Mouse (Mus musculus) midbrain, embryonic 11.5 days (tissue): ENCODE data around the gene Nipsnap2. TPM values are rescaled to one million over a fixed set of nuclear protein-coding genes. Genes with fewer than 3 reads are reported as not detected.
"Not testable (repeated sequence)": the region's sequence is repeated elsewhere in the genome, so short reads cannot be mapped to it uniquely, and the experiment has no call there.

ENCODE experiments used
- ATAC-seq: fragments of 200-750 bp; cut with Nextera tagmentation; 2 replicates; pipeline ENCODE4 v1.8.0; 2017; ENCODE audit warnings: moderate TSS enrichment, moderate library complexity; ENCODE audit not compliant: low FRiP score
- DNase-seq: peaks from one replicate; pipeline ENCODE4 v3.0.0; 2015; ENCODE audit warnings: low spot score; ENCODE audit errors: missing footprints
- H3K27ac ChIP-seq: fragments of 300-500 bp; sonication (generic); 2 replicates; pipeline ENCODE4 v1.5.1; 2014; ENCODE audit warnings: low read depth, low read length
- H3K27me3 ChIP-seq: fragments of 300-500 bp; sonication (generic); 2 replicates; pipeline ENCODE4 v1.6.1; 2014; ENCODE audit warnings: mild to moderate bottlenecking, low read length, moderate library complexity, mixed read lengths; ENCODE audit not compliant: control insufficient read depth, insufficient read depth
- H3K36me3 ChIP-seq: fragments of 300-500 bp; sonication (generic); 2 replicates; pipeline ENCODE4 v1.6.1; 2014; ENCODE audit warnings: mild to moderate bottlenecking, low read length, moderate library complexity, mixed read lengths; ENCODE audit not compliant: control insufficient read depth, insufficient read depth
- H3K4me1 ChIP-seq: fragments of 300-500 bp; sonication (generic); 2 replicates; pipeline ENCODE4 v1.6.1; 2014; ENCODE audit warnings: low read length; ENCODE audit not compliant: control insufficient read depth, insufficient read depth
- H3K4me2 ChIP-seq: fragments of 300-500 bp; sonication (generic); 2 replicates; pipeline ENCODE4 v1.6.1; 2014; ENCODE audit warnings: mild to moderate bottlenecking, moderate library complexity
- H3K4me3 ChIP-seq: fragments of 300-500 bp; sonication (generic); 2 replicates; pipeline ENCODE4 v1.5.1; 2014; ENCODE audit warnings: low read depth, low read length
- H3K9ac ChIP-seq: fragments of 300-500 bp; sonication (generic); 2 replicates; pipeline ENCODE4 v1.6.1; 2014; ENCODE audit warnings: low read length
- H3K9me3 ChIP-seq: fragments of 300-500 bp; sonication (generic); 2 replicates; pipeline ENCODE4 v1.6.1; 2016; ENCODE audit warnings: low read length; ENCODE audit not compliant: control insufficient read depth
- WGBS: fragments of 180-500 bp; shearing (Covaris S2); extraction: QIAGEN DNeasy Blood & Tissue Kit; methylation state at CpG from one replicate; pipeline ENCODE4 v1.1.7; 2014; 5-methylcytosine and 5-hydroxymethylcytosine counted together
- polyA plus RNA-seq: library from polyadenylated mRNA; unstranded; fragments of >200 nt; fragmentation: Nextera tagmentation; extraction: Ambion mirVana; gene quantifications from 2 replicates; pipeline ENCODE4 v1.2.1, GENCODE M21; 2014

The Nipsnap2 gene
- 83.6 and 89.0 TPM in 2 replicates for polyA plus RNA-seq

GRCm38 (mm10) chr5:129724834-129725773 is at the start of gene Nipsnap2:
Gene Nipsnap2 (plus strand): TSS chr5:129725063.
- DNase-seq, result peak; percentile 100
- H3K4me1 ChIP-seq, result no peaks in the 10 kb centered on the region; the same call in 1 of the 2 replicates
- ATAC-seq, result peak; percentile 96
- peak within 1 kb of the TSS; percentile 86 for H3K27ac ChIP-seq
- H3K4me3 ChIP-seq, result peak within 1 kb of the TSS; percentile 83
- peak within 1 kb of the TSS; percentile 94 for H3K9ac ChIP-seq
- H3K36me3 ChIP-seq, result no peaks in the 10 kb centered on the region
- no peaks in the 10 kb centered on the region for H3K9me3 ChIP-seq
- under 1% methylated on average over 73 of the region's 93 CpGs for WGBS
- no peaks in the 10 kb centered on the region for H3K27me3 ChIP-seq
- peak within 1 kb of the TSS; percentile 54 for H3K4me2 ChIP-seq

GRCm38 (mm10) chr5:129685141-129685540 is 39.7 kb upstream of the Nipsnap2 start:
- 96% methylated on average over 5 of the region's 5 CpGs for WGBS
- DNase-seq, ATAC-seq: not testable (repeated sequence)

GRCm38 (mm10) chr5:129687621-129688020 is 37.2 kb upstream of the Nipsnap2 start:
- Histone ChIP-seq H3K4me3 (no peak overlapping the region), H3K27me3 (no peaks in the 10 kb centered on the region), H3K27ac (no peak overlapping the region), H3K36me3 (no peaks in the 10 kb centered on the region), H3K4me1 (no peaks in the 10 kb centered on the region), H3K9me3 (no peaks in the 10 kb centered on the region), H3K4me2 (no peak overlapping the region), H3K9ac (no peak overlapping the region)
- 87% methylated on average over 7 of the region's 7 CpGs for WGBS
- no peak for ATAC-seq
- DNase-seq, result no peak

More at GRCm38 (mm10) chr5:129685141-129685540, 39.7 kb upstream of the Nipsnap2 start:
- H3K4me1 ChIP-seq, H3K4me3 ChIP-seq, H3K9me3 ChIP-seq, H3K27me3 ChIP-seq, H3K36me3 ChIP-seq, H3K9ac ChIP-seq, H3K27ac ChIP-seq, H3K4me2 ChIP-seq: not testable (repeated sequence)

DNA sequence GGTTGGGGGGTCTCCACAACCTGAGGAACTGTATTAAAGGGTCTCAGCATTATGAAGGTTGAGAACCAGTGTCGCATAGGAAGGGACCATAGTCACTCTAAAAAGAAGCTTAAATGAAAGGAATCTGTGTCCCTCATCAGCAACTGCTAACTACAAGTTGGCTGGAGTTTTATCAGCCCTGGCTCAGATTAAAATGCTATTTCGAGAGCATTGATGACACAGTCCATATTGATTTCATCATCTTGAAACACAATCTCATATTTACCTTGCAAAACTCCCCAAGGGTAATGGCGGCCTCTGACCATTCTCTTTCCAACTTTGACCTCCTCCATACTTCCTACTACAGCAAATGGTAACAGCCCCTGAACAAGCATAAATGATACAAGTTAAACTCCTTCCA is 34.3 kb upstream of the Nipsnap2 start:
- Histone ChIP-seq H3K4me3 (no peak overlapping the region), H3K9ac (no peak overlapping the region), H3K27ac (no peak overlapping the region), H3K4me1 (no peaks in the 10 kb centered on the region), H3K9me3 (no peaks in the 10 kb centered on the region), H3K36me3 (no peaks in the 10 kb centered on the region), H3K27me3 (no peaks in the 10 kb centered on the region), H3K4me2 (no peak overlapping the region)
- no peak for ATAC-seq
- whole genome bisulfite sequencing, result 80% methylated on average over 3 of the region's 3 CpGs
- no peak for DNase-seq

DNA sequence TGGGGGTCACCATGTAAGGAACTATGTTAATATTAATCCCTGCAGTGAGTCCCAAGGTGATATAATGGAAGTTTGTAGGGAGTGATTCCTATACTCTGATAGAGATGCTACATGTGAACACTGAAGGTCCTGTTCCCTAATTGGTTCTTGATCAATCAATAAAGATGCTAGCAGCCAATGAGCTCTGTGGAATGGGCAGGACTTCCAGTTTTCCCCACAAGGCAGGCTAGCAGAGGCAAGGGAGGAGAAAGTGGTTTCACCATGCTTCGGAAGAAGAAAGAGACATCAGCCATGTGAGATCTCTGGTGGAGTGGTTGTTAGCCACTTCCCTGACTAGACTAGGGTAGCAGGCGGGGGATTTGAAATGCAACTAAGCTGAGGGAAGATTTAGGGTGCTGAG is 24.4 kb upstream of the Nipsnap2 start:
- Histone ChIP-seq H3K4me2 (no peak overlapping the region), H3K4me1 (no peaks in the 10 kb centered on the region), H3K27ac (no peak overlapping the region), H3K9me3 (no peaks in the 10 kb centered on the region), H3K4me3 (no peak overlapping the region), H3K36me3 (no peaks in the 10 kb centered on the region), H3K9ac (no peak overlapping the region), H3K27me3 (no peaks in the 10 kb centered on the region)
- 46% methylated on average over 2 of the region's 2 CpGs for WGBS
- DNase-seq (no peak), ATAC-seq (no peak)

DNA sequence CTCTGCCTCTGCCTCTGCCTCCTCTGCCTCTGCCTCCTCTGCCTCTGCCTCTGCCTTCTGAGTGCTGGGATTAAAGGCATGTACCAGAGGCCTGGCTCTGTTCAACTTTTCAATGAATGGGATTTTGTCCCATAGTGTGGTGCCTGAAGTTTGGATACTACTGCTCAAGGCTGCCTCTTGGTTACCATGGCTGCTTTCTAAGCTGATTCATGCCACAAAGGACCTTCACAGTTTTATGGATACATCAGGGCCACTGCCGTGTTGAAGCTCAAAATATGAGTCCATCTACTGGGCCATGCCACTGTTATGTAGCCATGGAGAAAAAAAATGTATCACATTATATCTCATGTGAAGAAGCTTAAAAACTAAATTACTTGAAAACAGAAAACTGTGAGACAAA is 23.2 kb upstream of the Nipsnap2 start:
- DNase-seq (no peak), ATAC-seq (no peak)
- H3K27me3 ChIP-seq, result no peaks in the 10 kb centered on the region
- no peak overlapping the region for H3K4me2 ChIP-seq
- no peak overlapping the region for H3K4me3 ChIP-seq
- 61% methylated on average over 1 of the region's 1 CpGs for WGBS
- H3K27ac ChIP-seq, result no peak overlapping the region
- no peaks in the 10 kb centered on the region for H3K36me3 ChIP-seq
- H3K9ac ChIP-seq, result no peak overlapping the region
- H3K4me1 ChIP-seq, result no peaks in the 10 kb centered on the region
- H3K9me3 ChIP-seq, result no peaks in the 10 kb centered on the region

DNA sequence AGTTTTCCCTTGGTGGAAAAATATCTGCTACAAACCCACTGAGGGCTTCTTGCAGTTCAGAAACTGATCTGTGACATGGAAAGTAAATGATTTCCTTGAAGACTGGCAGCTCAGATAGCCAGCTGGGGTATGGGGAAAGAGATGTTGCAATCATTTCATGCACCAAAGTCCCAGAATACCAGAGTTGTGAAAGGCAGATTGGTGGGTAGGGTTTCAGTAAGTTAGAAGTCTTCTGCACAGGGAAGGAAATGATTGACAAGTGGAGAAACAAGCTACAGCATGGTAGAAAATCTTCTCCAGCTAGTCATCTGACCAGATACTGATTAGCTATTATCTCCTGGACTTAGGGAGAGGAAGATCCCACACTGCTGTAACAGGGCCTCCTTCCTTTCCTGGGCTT is 21.5 kb upstream of the Nipsnap2 start:
- Histone ChIP-seq H3K4me2 (no peak overlapping the region), H3K27ac (no peak overlapping the region), H3K9ac (no peak overlapping the region), H3K4me3 (no peak overlapping the region), H3K36me3 (no peaks in the 10 kb centered on the region), H3K9me3 (no peaks in the 10 kb centered on the region), H3K4me1 (no peaks in the 10 kb centered on the region), H3K27me3 (no peaks in the 10 kb centered on the region)
- DNase-seq (no peak), ATAC-seq (no peak)

- Histone ChIP-seq H3K27me3 (no peaks in the 10 kb centered on the region), H3K4me3 (no peak within 1 kb of the TSS), H3K27ac (no peak within 1 kb of the TSS), H3K9me3 (no peaks in the 10 kb centered on the region), H3K9ac (no peak within 1 kb of the TSS), H3K36me3 (no peaks in the 10 kb centered on the region), H3K4me1 (no peaks in the 10 kb centered on the region), H3K4me2 (no peak within 1 kb of the TSS)
- DNase-seq, result no peak
- no peak for ATAC-seq
- WGBS, result 64% methylated on average over 2 of the region's 2 CpGs
These were observed 16.5 kb upstream of the Nipsnap2 start, which contains the start of gene Sept14 for GRCm38 (mm10) chr5:129708412-129708811. Gene Sept14 (minus strand): TSS chr5:129708512.

GRCm38 (mm10) chr5:129715326-129715861 is 9.5 kb upstream of the Nipsnap2 start, which contains the start of gene Mrps17:
Gene Mrps17 (plus strand): TSS chr5:129715497.
- no peak within 1 kb of the TSS for H3K27ac ChIP-seq
- DNase-seq, result peak; percentile 99
- H3K4me3 ChIP-seq, result peak within 1 kb of the TSS; percentile 76
- under 1% methylated on average over 33 of the region's 33 CpGs for WGBS
- H3K9me3 ChIP-seq, result no peaks in the 10 kb centered on the region
- peak; percentile 97 for ATAC-seq
- H3K4me1 ChIP-seq, result peaks cover 7% of the 10 kb centered on the region
- H3K4me2 ChIP-seq, result peak within 1 kb of the TSS; percentile 69
- H3K36me3 ChIP-seq, result peaks cover 8% of the 10 kb centered on the region; the same call in 1 of the 2 replicates
- no peaks in the 10 kb centered on the region for H3K27me3 ChIP-seq
- H3K9ac ChIP-seq, result peak within 1 kb of the TSS; percentile 78
